Mouse (Mus musculus): Measurements from ENCODE around the gene Xntrpc. TPM values are rescaled to one million over a fixed set of nuclear protein-coding genes. Genes with fewer than 3 reads are reported as not detected.

Xntrpc gene
- polyA plus RNA-seq, 1 experiment: not detected

DNA sequence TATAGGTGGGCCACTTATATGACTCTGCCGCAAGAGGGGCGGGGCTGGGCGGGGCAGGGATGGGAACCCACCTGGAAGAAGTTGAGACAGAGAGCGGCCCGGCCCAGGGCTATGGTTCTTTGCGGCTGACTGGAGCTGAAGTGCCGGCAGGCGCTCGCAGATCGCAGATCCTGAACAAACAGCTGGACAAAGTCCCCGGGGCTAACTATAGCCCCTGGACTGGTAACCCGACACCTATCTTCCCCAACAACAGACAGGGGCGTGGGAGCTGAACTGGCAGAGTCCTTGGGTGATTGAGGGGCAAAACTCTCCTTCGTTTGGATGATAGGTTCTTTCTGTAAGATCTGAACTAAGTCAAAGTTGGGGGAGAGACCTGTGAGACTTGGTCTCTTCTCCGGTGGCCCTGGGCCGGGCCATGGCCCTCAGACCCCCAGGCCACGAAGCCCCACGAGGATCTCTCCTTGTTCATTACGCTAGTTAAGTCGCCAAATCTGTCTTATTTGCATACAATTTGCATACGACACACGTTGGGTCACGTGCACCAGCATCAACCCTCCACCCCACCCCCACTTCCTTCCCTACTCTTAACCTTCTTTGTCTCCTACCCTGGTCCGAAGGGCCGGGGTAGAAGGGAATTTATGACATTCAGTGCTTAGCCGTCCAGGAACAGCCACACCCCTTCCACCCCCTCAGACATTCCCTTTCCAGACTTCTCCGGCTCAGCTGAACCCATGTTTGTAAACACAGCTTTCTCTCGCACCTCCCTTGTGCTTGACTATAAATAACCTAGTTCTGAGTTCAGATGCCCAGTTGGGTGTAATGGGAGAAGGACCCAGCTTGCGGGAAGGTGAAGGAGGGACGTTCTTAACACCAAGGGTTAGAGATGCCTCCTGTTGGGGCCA is 34.5 kb downstream of the Xntrpc start:
- H3K36me3 ChIP-seq (ENCODE audit: control insufficient read depth): no peaks in the 10 kb centered on the region
- peaks cover 26% of the 10 kb centered on the region for H3K27me3 ChIP-seq (ENCODE audit: control insufficient read depth)
- TF ChIP-seq GATA1 (IDR thresholded peaks at IDR 0.05; ENCODE audit: low read length): no peak
- no peak for TF ChIP-seq TAL1 (IDR thresholded peaks at IDR 0.05; ENCODE audit: low read length)
- no peaks in the 10 kb centered on the region for H3K9me3 ChIP-seq (ENCODE audit: control insufficient read depth, low read length)
- peaks cover 39% of the 10 kb centered on the region for H3K4me1 ChIP-seq (ENCODE audit: control insufficient read depth)
- peak overlapping the region; percentile 50 for H3K4me3 ChIP-seq (replicated peaks)

GRCm38 (mm10) chr7:102100868-102101267 is 35.4 kb downstream of the Xntrpc start:
- Histone ChIP-seq H3K4me1 (ENCODE audit: control insufficient read depth) (peaks cover 39% of the 10 kb centered on the region), H3K4me3 (replicated peaks) (no peak overlapping the region), H3K36me3 (ENCODE audit: control insufficient read depth) (no peaks in the 10 kb centered on the region), H3K27me3 (ENCODE audit: control insufficient read depth) (peaks cover 26% of the 10 kb centered on the region), H3K9me3 (ENCODE audit: control insufficient read depth, low read length) (no peaks in the 10 kb centered on the region)
- TF ChIP-seq TAL1 (IDR thresholded peaks at IDR 0.05; ENCODE audit: low read length) (no peak), GATA1 (IDR thresholded peaks at IDR 0.05; ENCODE audit: low read length) (no peak)

- H3K4me1 ChIP-seq (ENCODE audit: control insufficient read depth): peaks cover 41% of the 10 kb centered on the region
- peaks cover 26% of the 10 kb centered on the region for H3K27me3 ChIP-seq (ENCODE audit: control insufficient read depth)
- TF ChIP-seq TAL1 (IDR thresholded peaks at IDR 0.05; ENCODE audit: low read length) (no peak), GATA1 (IDR thresholded peaks at IDR 0.05; ENCODE audit: low read length) (no peak)
- H3K9me3 ChIP-seq (ENCODE audit: control insufficient read depth, low read length): no peaks in the 10 kb centered on the region
- no peak within 1 kb of the TSS for H3K4me3 ChIP-seq (replicated peaks)
- H3K36me3 ChIP-seq (ENCODE audit: control insufficient read depth): no peaks in the 10 kb centered on the region
Measured at GRCm38 (mm10) chr7:102101487-102101886, 36.0 kb downstream of the Xntrpc start, which contains the start of gene Art1. Gene Art1, plus strand, starts transcription at chr7:102101743.

GRCm38 (mm10) chr7:102102241-102102640 is 36.7 kb downstream of the Xntrpc start:
- TF ChIP-seq GATA1 (IDR thresholded peaks at IDR 0.05; ENCODE audit: low read length) (no peak), TAL1 (IDR thresholded peaks at IDR 0.05; ENCODE audit: low read length) (no peak)
- Histone ChIP-seq H3K4me3 (replicated peaks) (no peak overlapping the region), H3K4me1 (ENCODE audit: control insufficient read depth) (peaks cover 47% of the 10 kb centered on the region), H3K27me3 (ENCODE audit: control insufficient read depth) (peaks cover 28% of the 10 kb centered on the region), H3K36me3 (ENCODE audit: control insufficient read depth) (no peaks in the 10 kb centered on the region), H3K9me3 (ENCODE audit: control insufficient read depth, low read length) (no peaks in the 10 kb centered on the region)

DNA sequence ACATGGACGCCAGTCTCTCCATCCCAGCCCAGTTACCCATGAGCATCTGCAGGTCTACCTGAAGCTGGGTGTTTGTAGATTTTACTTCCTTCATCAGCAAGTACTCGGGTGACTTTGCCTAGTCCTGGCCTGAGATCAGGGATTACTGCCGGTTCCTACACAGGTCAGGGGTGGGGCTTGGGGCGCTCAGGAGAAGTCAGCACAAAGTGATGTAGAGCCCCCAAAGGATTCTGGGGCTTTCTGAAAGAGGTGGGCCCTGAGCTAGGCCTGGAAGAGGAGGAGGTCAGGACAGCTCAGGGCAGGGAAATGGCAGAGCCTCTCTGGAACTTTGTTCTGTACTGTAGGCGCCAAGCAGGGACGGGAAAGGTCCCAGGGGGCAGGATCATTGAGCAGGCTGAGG is 37.2 kb downstream of the Xntrpc start:
- Histone ChIP-seq H3K36me3 (ENCODE audit: control insufficient read depth) (no peaks in the 10 kb centered on the region), H3K4me1 (ENCODE audit: control insufficient read depth) (peaks cover 47% of the 10 kb centered on the region), H3K27me3 (ENCODE audit: control insufficient read depth) (peaks cover 26% of the 10 kb centered on the region), H3K9me3 (ENCODE audit: control insufficient read depth, low read length) (no peaks in the 10 kb centered on the region), H3K4me3 (replicated peaks) (no peak overlapping the region)
- TF ChIP-seq TAL1 (IDR thresholded peaks at IDR 0.05; ENCODE audit: low read length) (no peak), GATA1 (IDR thresholded peaks at IDR 0.05; ENCODE audit: low read length) (no peak)

DNA sequence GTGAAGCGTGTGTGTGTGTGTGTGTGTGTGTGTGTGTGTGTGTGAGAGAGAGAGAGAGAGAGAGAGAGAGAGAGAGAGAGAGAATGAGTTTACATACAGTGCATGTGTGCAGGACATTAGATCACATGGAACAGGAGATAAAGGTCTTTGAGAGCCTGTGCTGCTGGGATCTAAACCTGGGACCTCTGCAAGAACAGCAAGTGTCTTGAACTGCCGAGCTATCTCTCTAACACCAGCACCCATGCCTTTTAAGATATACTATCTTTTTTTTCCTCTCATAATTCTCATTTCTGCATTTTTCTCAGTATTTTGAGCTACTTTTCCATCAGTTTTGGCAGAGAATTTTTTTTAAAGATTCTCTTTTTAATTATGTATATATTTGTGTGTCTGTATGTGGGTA is 38.0 kb downstream of the Xntrpc start:
- Histone ChIP-seq H3K9me3 (ENCODE audit: control insufficient read depth, low read length) (no peaks in the 10 kb centered on the region), H3K27me3 (ENCODE audit: control insufficient read depth) (peaks cover 18% of the 10 kb centered on the region), H3K4me3 (replicated peaks) (no peak overlapping the region), H3K4me1 (ENCODE audit: control insufficient read depth) (peaks cover 47% of the 10 kb centered on the region), H3K36me3 (ENCODE audit: control insufficient read depth) (no peaks in the 10 kb centered on the region)
- TF ChIP-seq GATA1 (IDR thresholded peaks at IDR 0.05; ENCODE audit: low read length): no peak
- TF ChIP-seq TAL1 (IDR thresholded peaks at IDR 0.05; ENCODE audit: low read length): no peak

DNA sequence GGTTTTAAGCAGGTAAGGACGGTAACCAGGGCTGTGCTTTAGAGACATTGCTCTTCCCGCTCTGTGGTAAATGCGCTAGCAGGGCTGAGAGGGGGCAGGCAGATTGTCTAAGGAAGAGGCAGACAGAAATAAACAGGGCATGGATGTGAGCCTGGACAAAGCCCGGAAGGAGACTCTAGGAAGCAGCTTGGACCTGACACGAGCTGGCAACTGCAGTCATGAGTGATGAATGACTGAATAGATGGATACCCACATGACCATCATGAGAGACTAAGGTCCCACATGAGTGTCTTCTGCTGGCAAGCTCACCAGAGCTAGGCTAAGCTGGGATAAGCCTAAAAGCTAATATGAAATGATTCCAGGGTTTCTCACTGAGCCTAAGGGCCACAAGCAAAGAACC is 38.6 kb downstream of the Xntrpc start:
- Histone ChIP-seq H3K9me3 (ENCODE audit: control insufficient read depth, low read length) (no peaks in the 10 kb centered on the region), H3K27me3 (ENCODE audit: control insufficient read depth) (peaks cover 13% of the 10 kb centered on the region), H3K4me3 (replicated peaks) (no peak overlapping the region), H3K4me1 (ENCODE audit: control insufficient read depth) (peaks cover 47% of the 10 kb centered on the region), H3K36me3 (ENCODE audit: control insufficient read depth) (no peaks in the 10 kb centered on the region)
- TF ChIP-seq GATA1 (IDR thresholded peaks at IDR 0.05; ENCODE audit: low read length) (no peak), TAL1 (IDR thresholded peaks at IDR 0.05; ENCODE audit: low read length) (no peak)

GRCm38 (mm10) chr7:102106700-102107141 is 41.2 kb downstream of the Xntrpc start:
- TF ChIP-seq GATA1 (IDR thresholded peaks at IDR 0.05; ENCODE audit: low read length) (no peak), TAL1 (IDR thresholded peaks at IDR 0.05; ENCODE audit: low read length) (no peak)
- peaks cover 32% of the 10 kb centered on the region for H3K4me1 ChIP-seq (ENCODE audit: control insufficient read depth)
- H3K9me3 ChIP-seq (ENCODE audit: control insufficient read depth, low read length): no peaks in the 10 kb centered on the region
- H3K4me3 ChIP-seq (replicated peaks): peak overlapping the region; percentile 30
- H3K36me3 ChIP-seq (ENCODE audit: control insufficient read depth): no peaks in the 10 kb centered on the region
- peaks cover 3% of the 10 kb centered on the region; the same call in 1 of the 2 replicates for H3K27me3 ChIP-seq (ENCODE audit: control insufficient read depth)

DNA sequence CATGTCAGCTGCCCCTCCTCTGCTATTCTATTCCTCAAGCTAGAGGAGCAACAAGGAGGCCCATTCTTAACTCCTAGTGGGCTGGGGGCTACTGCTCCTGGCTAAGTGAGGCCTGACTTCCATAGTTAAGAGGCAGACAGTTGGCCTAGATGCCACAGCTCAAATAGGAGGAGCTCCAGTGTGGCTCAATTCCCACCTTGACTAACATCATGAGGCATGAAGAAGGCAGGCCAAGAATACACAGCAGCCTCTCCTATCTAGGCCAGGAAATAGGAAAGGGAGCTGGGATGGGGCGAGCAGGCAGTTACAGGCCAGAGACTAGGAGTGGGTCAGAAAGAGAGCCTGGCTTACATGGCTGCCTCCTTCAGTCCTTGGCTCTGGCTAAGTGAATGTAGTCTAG is 42.7 kb downstream of the Xntrpc start:
- Histone ChIP-seq H3K9me3 (ENCODE audit: control insufficient read depth, low read length) (no peaks in the 10 kb centered on the region), H3K4me3 (replicated peaks) (no peak overlapping the region), H3K27me3 (ENCODE audit: control insufficient read depth) (peaks cover 7% of the 10 kb centered on the region), H3K36me3 (ENCODE audit: control insufficient read depth) (no peaks in the 10 kb centered on the region), H3K4me1 (ENCODE audit: control insufficient read depth) (peaks cover 23% of the 10 kb centered on the region)
- TF ChIP-seq TAL1 (IDR thresholded peaks at IDR 0.05; ENCODE audit: low read length): no peak
